Mouse (Mus musculus): ENCODE results near the gene Nup210l.

Gene Nup210l

GRCm38 (mm10) chr3:90255194-90255565 is 151.2 kb downstream of the Nup210l start:
- no peak for DNase-seq (ENCODE audit: low read depth, low spot score)

- DNase-seq (ENCODE audit: low read depth, low spot score) = no peak
Measured at GRCm38 (mm10) chr3:90255784-90256353, 151.9 kb downstream of the Nup210l start.

GRCm38 (mm10) chr3:90256731-90257530 is 153.0 kb downstream of the Nup210l start:
- no peak for DNase-seq (ENCODE audit: low read depth, low spot score)

GRCm38 (mm10) chr3:90258521-90258920 is 154.6 kb downstream of the Nup210l start:
- no peak for DNase-seq (ENCODE audit: low read depth, low spot score)

All from A20 (cell line).